Mouse (Mus musculus) CH12F3 (cell line): Measurements from ENCODE around the gene Tm4sf4.

Source experiments
- in situ Hi-C: fragments of 300-500 bp; cut with MboI; formaldehyde crosslinking; loops from 2 replicates; pipeline ENCODE4 v1.14.3; 2020; ENCODE audit warnings: low sequenced_read_pairs

Gene Tm4sf4

GRCm38 (mm10) chr3:57425089-57425730 lies at the start of gene Tm4sf4:
TSS of gene Tm4sf4 (plus strand) at chr3:57425314.
- in situ Hi-C loops: no loop called here

DNA sequence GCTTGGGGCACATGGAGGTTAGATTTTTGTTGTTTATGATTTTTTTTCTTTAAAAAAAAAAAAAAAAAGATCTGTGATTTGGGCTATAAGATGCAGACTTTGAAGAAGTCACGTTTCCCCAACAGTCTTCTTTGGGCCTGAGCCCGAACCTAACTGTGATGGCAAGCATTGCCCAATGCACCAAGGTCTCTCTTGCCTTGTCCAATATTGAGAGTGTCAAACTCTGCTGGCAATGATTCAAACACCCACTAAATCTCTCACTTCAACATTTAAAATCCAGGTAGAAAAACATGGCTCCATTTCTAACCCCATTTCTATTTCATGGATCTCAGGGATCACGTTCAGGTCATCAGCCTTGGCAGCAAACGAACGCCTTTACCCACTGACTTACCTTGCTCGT lies 38.7 kb upstream of the Tm4sf4 start:
- in situ Hi-C loops: no loop called here

DNA sequence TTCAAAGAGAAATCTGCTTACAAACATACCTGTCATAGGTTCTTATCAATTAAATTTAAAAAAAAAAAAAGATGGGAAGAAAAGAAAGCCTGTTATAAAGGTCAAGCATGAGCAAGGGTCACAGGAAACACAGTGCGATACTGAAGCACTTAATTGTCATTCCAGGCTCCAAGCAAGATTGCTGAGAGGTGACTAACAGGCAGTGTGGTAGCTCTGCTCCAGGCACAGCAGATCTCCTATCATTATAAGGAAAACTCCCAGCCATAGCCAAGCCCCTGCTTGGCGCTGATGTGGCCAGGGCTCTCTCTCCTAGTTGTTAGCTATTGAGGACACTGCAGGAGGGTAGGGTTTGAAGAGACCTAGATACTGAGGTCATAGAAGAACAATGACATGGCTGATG lies 38.2 kb upstream of the Tm4sf4 start:
- in situ Hi-C loops: no loop called here

GRCm38 (mm10) chr3:57387593-57387992 lies 37.5 kb upstream of the Tm4sf4 start:
- in situ Hi-C loops: no loop called here

DNA sequence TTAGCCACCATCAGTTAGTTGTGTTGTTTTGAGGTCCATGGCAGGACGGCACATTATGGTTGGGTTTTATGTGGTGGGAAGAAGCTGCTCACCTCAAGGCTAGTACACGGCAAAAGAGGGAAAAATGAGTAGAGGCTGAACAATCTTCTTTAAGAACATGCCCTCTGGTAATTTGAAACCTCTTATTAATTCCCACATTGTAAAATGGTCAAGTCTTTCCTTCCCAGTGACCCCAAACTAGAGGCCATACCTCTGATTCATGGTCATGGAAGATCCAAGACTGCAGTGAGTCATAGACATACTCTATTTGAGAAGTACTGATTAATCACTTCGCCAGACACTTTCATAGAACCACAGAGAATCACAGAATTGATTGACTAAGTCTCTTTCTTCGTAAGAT lies 13.6 kb upstream of the Tm4sf4 start:
- in situ Hi-C loops: no loop called here

GRCm38 (mm10) chr3:57420233-57420632 lies 4.9 kb upstream of the Tm4sf4 start:
- in situ Hi-C loops: no loop called here

- in situ Hi-C loops: no loop called here
These were observed 4.5 kb upstream of the Tm4sf4 start for GRCm38 (mm10) chr3:57420660-57421059.

DNA sequence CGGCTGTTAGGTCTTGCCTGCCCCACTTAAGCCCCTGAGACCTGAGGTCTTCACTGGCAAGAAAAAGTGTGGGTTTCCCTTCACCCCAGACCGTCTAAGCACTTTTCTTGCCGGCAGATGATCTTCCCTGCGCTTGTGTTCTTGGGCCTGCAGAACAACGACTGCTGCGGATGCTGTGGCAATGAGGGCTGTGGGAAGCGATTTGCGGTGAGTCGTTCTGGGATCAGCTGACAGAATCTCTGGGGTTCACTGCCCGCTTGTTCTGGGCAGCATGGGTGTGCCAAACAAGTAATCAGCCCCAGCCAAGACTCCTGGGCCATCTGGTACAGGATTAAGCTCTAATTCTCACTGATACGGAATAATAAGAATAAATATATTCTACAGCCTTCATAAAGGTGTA lies 1.2 kb downstream of the Tm4sf4 start:
- in situ Hi-C loops: no loop called here

DNA sequence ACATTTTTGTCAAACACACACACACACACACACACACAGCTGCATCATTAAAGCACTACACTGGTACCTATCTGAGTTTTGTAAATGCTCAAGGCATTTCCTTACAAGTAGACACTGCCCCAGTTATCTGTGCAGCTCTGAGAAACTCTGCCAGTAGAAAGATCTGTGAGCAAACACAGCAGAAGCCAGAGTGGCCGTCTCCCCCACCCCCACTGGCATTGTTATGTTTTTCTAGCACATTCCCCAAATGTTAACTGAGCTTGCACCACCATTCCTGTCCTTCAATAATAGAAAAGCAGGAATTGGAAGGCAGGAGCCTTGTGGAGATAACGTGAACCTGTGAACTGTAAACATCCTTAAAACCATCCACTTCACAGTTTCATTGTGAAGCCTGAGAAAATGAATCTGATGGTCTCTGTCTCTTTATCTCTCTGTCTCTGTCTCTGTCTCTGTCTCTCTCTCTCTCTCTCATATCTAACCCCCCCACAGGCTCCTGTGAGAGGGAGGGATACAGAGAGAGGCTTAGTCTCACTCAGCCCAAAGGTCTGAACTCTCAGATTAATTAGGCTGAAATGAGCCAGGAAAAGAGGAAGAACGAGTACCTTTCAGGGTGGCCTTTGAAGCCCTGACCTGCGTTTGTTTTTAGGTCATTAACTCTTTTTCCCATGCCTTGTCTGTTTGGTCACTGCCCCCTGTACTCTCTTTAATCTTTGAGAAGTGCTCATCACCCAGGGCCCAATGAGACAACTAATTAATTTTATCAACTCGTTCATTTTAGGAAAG lies 3.8 kb downstream of the Tm4sf4 start:
- in situ Hi-C loops: no loop called here

GRCm38 (mm10) chr3:57429486-57429885 lies 4.4 kb downstream of the Tm4sf4 start:
- in situ Hi-C loops: no loop called here

DNA sequence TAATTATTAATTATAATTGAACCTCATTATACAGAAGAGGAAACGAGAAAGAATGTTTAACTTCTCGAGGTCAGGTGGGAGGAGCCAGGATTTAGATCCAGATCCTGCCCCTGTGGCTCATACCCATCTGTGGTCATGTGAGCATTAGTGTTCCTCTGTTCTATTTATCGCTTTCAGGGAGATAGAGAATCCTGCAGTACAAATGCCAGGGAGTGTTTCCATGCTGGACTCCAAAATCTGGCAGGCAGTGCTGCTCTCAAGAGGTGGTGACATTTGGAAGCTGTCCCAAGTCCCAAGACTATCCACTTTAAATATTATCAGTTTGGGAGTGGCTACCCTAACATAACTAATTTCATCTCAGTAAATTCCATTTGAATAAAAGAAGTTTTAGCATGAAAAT lies 6.6 kb downstream of the Tm4sf4 start:
- in situ Hi-C loops: no loop called here

DNA sequence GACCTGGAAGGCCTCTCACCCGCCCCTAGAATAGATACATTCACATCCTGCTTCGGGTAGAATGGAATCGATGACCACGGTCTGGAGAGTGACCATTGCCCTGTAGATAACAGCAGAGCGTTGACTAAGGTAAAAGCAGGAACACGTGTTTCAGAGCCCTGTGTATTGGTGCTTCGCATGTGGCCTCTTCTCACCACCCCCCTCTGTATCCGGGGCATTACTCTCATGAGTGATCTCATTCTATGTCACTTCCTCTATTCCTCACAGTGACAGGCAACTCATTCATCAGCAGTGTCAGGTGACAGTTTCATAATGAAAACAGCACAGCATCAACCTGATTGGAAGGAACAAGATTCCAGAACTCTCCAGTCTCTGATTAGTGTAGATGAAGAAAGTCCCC lies 10.2 kb downstream of the Tm4sf4 start:
- in situ Hi-C loops: no loop called here

DNA sequence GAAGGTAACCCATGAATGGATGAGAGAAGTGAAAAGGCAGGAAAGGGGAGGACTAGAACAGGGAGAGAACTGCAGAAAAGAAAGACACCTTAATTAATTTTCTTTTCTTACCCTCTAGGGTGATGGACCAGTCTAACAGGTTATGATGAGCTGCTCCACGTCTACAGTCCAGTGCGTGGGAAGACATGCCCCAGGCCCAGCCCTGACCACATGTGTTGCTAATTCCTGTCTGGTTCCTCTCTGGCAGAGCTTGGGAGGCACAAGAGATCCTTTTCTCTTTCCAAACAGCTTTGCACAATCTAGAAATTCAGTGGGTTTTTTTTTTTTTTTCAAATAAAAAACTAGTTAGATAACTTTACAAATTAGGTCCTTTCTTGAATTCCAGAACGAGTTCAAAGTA lies 15.8 kb downstream of the Tm4sf4 start:
- in situ Hi-C loops: no loop called here

DNA sequence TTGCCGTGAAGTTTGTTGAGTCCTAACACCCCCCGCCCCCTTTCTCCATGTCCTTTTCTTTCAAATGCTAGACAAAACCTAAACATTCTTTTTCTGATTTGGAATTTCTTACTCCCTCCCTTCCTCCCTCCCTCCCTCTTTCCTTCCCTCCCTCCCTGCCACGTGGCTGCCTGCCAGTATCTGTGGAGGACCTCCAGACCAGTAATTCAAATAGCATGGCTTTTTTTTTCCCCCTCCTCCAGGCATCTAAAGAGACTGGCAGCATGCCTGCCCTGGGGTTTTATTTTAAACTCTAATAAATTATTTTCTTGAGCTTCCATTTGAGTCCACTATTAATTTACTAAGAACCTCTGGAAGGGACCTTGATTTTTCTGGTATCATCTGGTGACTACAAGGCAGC lies 20.6 kb downstream of the Tm4sf4 start:
- in situ Hi-C loops: no loop called here

DNA sequence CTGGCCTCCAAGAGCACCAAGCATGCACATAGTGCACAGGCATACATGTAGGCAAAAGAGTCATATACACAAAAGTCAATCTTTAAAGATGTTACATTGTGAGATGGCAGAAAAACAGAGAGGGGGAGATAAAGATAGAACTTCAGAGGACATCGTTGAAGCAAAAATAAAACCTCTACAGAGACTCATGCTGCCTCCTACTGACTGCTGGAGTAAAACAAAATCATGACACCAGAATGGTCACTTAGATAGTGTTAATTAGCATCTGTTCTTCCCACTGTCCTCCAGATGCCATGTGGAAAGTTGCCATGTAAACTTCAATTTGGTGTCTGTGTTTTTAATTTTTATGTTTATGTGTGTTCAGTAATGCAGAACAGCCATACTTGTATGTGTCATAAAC lies 22.8 kb downstream of the Tm4sf4 start:
- in situ Hi-C loops: no loop called here

GRCm38 (mm10) chr3:57448445-57448844 lies 23.3 kb downstream of the Tm4sf4 start:
- in situ Hi-C loops: no loop called here

- in situ Hi-C loops: no loop called here
These were observed 33.5 kb downstream of the Tm4sf4 start for GRCm38 (mm10) chr3:57458652-57459051.

DNA sequence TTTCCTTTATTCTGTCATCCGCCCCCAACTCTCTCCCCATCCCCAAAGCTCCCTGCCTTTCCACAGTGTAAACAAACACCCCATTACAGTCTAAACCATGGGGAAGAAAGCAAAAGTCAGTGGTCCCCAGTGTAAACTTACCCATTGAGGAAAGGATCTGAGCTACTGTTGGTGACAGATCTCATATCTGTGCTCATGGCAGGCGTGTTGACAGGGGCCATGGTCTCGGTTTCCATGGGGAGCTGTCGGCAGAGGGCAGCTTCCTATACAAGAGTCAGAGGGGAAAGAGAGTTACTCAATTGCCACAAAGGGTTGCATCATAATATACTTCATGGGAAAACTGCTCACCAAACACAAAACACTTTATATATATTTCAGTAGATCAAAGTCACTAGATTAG lies 38.2 kb downstream of the Tm4sf4 start:
- in situ Hi-C loops: loop anchor here (10.0 kb wide), 1 partner anchor 161 kb away; no protein-coding TSS in a partner anchor

- in situ Hi-C loops: loop anchor here (10.0 kb wide), 1 partner anchor 159 kb away; no protein-coding TSS in a partner anchor
These were observed 41.2 kb downstream of the Tm4sf4 start for GRCm38 (mm10) chr3:57466289-57466688.

- in situ Hi-C loops: loop anchor here (10.0 kb wide), 1 partner anchor 155 kb away; no protein-coding TSS in a partner anchor
These were observed 44.2 kb downstream of the Tm4sf4 start for GRCm38 (mm10) chr3:57469325-57469724.

GRCm38 (mm10) chr3:57470326-57470725 lies 45.2 kb downstream of the Tm4sf4 start:
- in situ Hi-C loops: no loop called here

- in situ Hi-C loops: no loop called here
These were observed 46.0 kb downstream of the Tm4sf4 start for GRCm38 (mm10) chr3:57470981-57471601.
